Mouse (Mus musculus): ENCODE data around the gene Tmem43.

The Tmem43 gene

GRCm38 (mm10) chr6:91533359-91533758 lies 59.9 kb downstream of the Tmem43 start:
- DNase-seq (ENCODE audit: low read depth, low spot score): no peak

GRCm38 (mm10) chr6:91533771-91534170 lies 60.3 kb downstream of the Tmem43 start:
- DNase-seq (ENCODE audit: low read depth, low spot score): no peak

- no peak for DNase-seq (ENCODE audit: low read depth, low spot score)
Observed at GRCm38 (mm10) chr6:91534268-91534667, 60.8 kb downstream of the Tmem43 start.

- no peak for DNase-seq (ENCODE audit: low read depth, low spot score)
Observed at GRCm38 (mm10) chr6:91535231-91535630, 61.7 kb downstream of the Tmem43 start.

- no peak for DNase-seq (ENCODE audit: low read depth, low spot score)
Observed at GRCm38 (mm10) chr6:91536047-91536765, 62.7 kb downstream of the Tmem43 start.
